Mouse (Mus musculus): Measurements from ENCODE around the gene Bola2.

GRCm38 (mm10) chr7:126679683-126680082, 15.5 kb upstream of the Bola2 start:
- TF ChIP-seq POLR2A (IDR thresholded peaks at IDR 0.05; ENCODE audit: low read depth, low read length) = no peak
- TF ChIP-seq CTCF (conservative IDR thresholded peaks at IDR 0.05; ENCODE audit: insufficient read depth, insufficient read length, low read depth, low read length) = no peak

Measured in kidney, adult 2 months (tissue).